Mouse (Mus musculus): ENCODE measurements at regions not wholly inside any gene's neighbourhood (a gene's known extent, or its start where the extent isn't known, plus 50 kb on each side); places are given as distances from the start of the nearest gene placed in this dataset.

GRCm38 (mm10) chr4:87501791-87502190 lies 271.5 kb upstream of the Slc24a2 start:
- no peaks in the 10 kb centered on the region for H3K36me3 ChIP-seq
- no peaks in the 10 kb centered on the region for H3K9me3 ChIP-seq (replicated peaks)
- H3K27me3 ChIP-seq (ENCODE audit: low read depth, poor library complexity, severe bottlenecking): no peaks in the 10 kb centered on the region
- H3K4me3 ChIP-seq: no peak overlapping the region
- no peak overlapping the region for H3K27ac ChIP-seq
- no peak for DNase-seq (ENCODE audit: low spot score)
- WGBS: 96% methylated on average over 4 of the region's 4 CpGs
- no peaks in the 10 kb centered on the region for H3K4me1 ChIP-seq

- WGBS: 72% methylated on average over 2 of the region's 2 CpGs
These were observed 270.2 kb upstream of the Slc24a2 start for GRCm38 (mm10) chr4:87500441-87500840.

GRCm38 (mm10) chr4:87487798-87488197 lies 257.5 kb upstream of the Slc24a2 start:
- no peaks in the 10 kb centered on the region for H3K9me3 ChIP-seq (replicated peaks)
- no peak for DNase-seq (ENCODE audit: low spot score)
- H3K4me3 ChIP-seq: no peak overlapping the region
- 93% methylated on average over 3 of the region's 3 CpGs for WGBS
- no peaks in the 10 kb centered on the region for H3K4me1 ChIP-seq
- no peaks in the 10 kb centered on the region for H3K36me3 ChIP-seq
- H3K27ac ChIP-seq: no peak overlapping the region
- H3K27me3 ChIP-seq (ENCODE audit: low read depth, poor library complexity, severe bottlenecking): no peaks in the 10 kb centered on the region

More at GRCm38 (mm10) chr4:87500441-87500840, 270.2 kb upstream of the Slc24a2 start:
- Histone ChIP-seq H3K27me3 (ENCODE audit: low read depth, poor library complexity, severe bottlenecking) (no peaks in the 10 kb centered on the region), H3K4me3 (no peak overlapping the region), H3K36me3 (no peaks in the 10 kb centered on the region), H3K9me3 (replicated peaks) (no peaks in the 10 kb centered on the region), H3K4me1 (no peaks in the 10 kb centered on the region), H3K27ac (no peak overlapping the region)
- DNase-seq (ENCODE audit: low spot score): no peak

GRCm38 (mm10) chr4:87475537-87475936 lies 245.3 kb upstream of the Slc24a2 start:
- 0 out of 2 replicates have a peak, but pooled peaks cover 3% of the 10 kb centered on the region for H3K4me1 ChIP-seq
- no peaks in the 10 kb centered on the region for H3K36me3 ChIP-seq
- H3K27me3 ChIP-seq (ENCODE audit: low read depth, poor library complexity, severe bottlenecking): no peaks in the 10 kb centered on the region
- WGBS: 92% methylated on average over 1 of the region's 1 CpGs
- H3K27ac ChIP-seq: no peak overlapping the region
- H3K4me3 ChIP-seq: no peak overlapping the region
- H3K9me3 ChIP-seq (replicated peaks): no peaks in the 10 kb centered on the region
- no peak for DNase-seq (ENCODE audit: low spot score)

- Histone ChIP-seq H3K4me3 (no peak overlapping the region), H3K9me3 (replicated peaks) (no peaks in the 10 kb centered on the region), H3K4me1 (0 out of 2 replicates have a peak, but pooled peaks cover 3% of the 10 kb centered on the region), H3K27me3 (ENCODE audit: low read depth, poor library complexity, severe bottlenecking) (no peaks in the 10 kb centered on the region), H3K36me3 (no peaks in the 10 kb centered on the region), H3K27ac (no peak overlapping the region)
- no peak for DNase-seq (ENCODE audit: low spot score)
- 89% methylated on average over 16 of the region's 16 CpGs for WGBS
These were observed 243.2 kb upstream of the Slc24a2 start for GRCm38 (mm10) chr4:87473331-87474039.

- H3K4me3 ChIP-seq: no peak overlapping the region
- WGBS: 84% methylated on average over 1 of the region's 1 CpGs
- H3K27me3 ChIP-seq (ENCODE audit: low read depth, poor library complexity, severe bottlenecking): no peaks in the 10 kb centered on the region
- no peaks in the 10 kb centered on the region for H3K9me3 ChIP-seq (replicated peaks)
- no peaks in the 10 kb centered on the region for H3K36me3 ChIP-seq
- H3K4me1 ChIP-seq: 0 out of 2 replicates have a peak, but pooled peaks cover 3% of the 10 kb centered on the region
- DNase-seq (ENCODE audit: low spot score): no peak
- H3K27ac ChIP-seq: no peak overlapping the region
These were observed 242.5 kb upstream of the Slc24a2 start for GRCm38 (mm10) chr4:87472787-87473186.

- 0 out of 2 replicates have a peak, but pooled peaks cover 3% of the 10 kb centered on the region for H3K4me1 ChIP-seq
- no peak for DNase-seq (ENCODE audit: low spot score)
- no peaks in the 10 kb centered on the region for H3K36me3 ChIP-seq
- H3K4me3 ChIP-seq: no peak overlapping the region
- H3K27me3 ChIP-seq (ENCODE audit: low read depth, poor library complexity, severe bottlenecking): no peaks in the 10 kb centered on the region
- 73% methylated on average over 5 of the region's 5 CpGs for WGBS
- no peaks in the 10 kb centered on the region for H3K9me3 ChIP-seq (replicated peaks)
- no peak overlapping the region for H3K27ac ChIP-seq
These were observed 241.1 kb upstream of the Slc24a2 start for GRCm38 (mm10) chr4:87471385-87471784.

- no peaks in the 10 kb centered on the region for H3K36me3 ChIP-seq
- H3K4me1 ChIP-seq: 0 out of 2 replicates have a peak, but pooled peaks cover 3% of the 10 kb centered on the region
- H3K4me3 ChIP-seq: no peak overlapping the region
- no peak overlapping the region for H3K27ac ChIP-seq
- H3K27me3 ChIP-seq (ENCODE audit: low read depth, poor library complexity, severe bottlenecking): no peaks in the 10 kb centered on the region
- no peak for DNase-seq (ENCODE audit: low spot score)
- no peaks in the 10 kb centered on the region for H3K9me3 ChIP-seq (replicated peaks)
These were observed 237.3 kb upstream of the Slc24a2 start for GRCm38 (mm10) chr4:87467600-87467999.

- Histone ChIP-seq H3K36me3 (no peaks in the 10 kb centered on the region), H3K4me3 (no peak overlapping the region)
- 90% methylated on average over 8 of the region's 8 CpGs for WGBS
These were observed 236.7 kb upstream of the Slc24a2 start for GRCm38 (mm10) chr4:87467018-87467417.

GRCm38 (mm10) chr4:87461181-87461912 lies 231.1 kb upstream of the Slc24a2 start:
- no peak overlapping the region for H3K27ac ChIP-seq
- H3K4me1 ChIP-seq: no peaks in the 10 kb centered on the region
- no peaks in the 10 kb centered on the region for H3K9me3 ChIP-seq (replicated peaks)
- H3K4me3 ChIP-seq: no peak overlapping the region
- H3K27me3 ChIP-seq (ENCODE audit: low read depth, poor library complexity, severe bottlenecking): no peaks in the 10 kb centered on the region
- 89% methylated on average over 7 of the region's 7 CpGs for WGBS
- no peak for DNase-seq (ENCODE audit: low spot score)
- no peaks in the 10 kb centered on the region for H3K36me3 ChIP-seq

More at GRCm38 (mm10) chr4:87467018-87467417, 236.7 kb upstream of the Slc24a2 start:
- Histone ChIP-seq H3K27ac (no peak overlapping the region), H3K4me1 (0 out of 2 replicates have a peak, but pooled peaks cover 3% of the 10 kb centered on the region), H3K27me3 (ENCODE audit: low read depth, poor library complexity, severe bottlenecking) (no peaks in the 10 kb centered on the region), H3K9me3 (replicated peaks) (no peaks in the 10 kb centered on the region)
- DNase-seq (ENCODE audit: low spot score): no peak

GRCm38 (mm10) chr4:87455863-87456578 lies 225.7 kb upstream of the Slc24a2 start:
- Histone ChIP-seq H3K36me3 (no peaks in the 10 kb centered on the region), H3K27ac (no peak overlapping the region), H3K4me1 (peaks cover 5% of the 10 kb centered on the region), H3K27me3 (ENCODE audit: low read depth, poor library complexity, severe bottlenecking) (no peaks in the 10 kb centered on the region), H3K9me3 (replicated peaks) (no peaks in the 10 kb centered on the region), H3K4me3 (no peak overlapping the region)
- no peak for DNase-seq (ENCODE audit: low spot score)
- 84% methylated on average over 5 of the region's 5 CpGs for WGBS

GRCm38 (mm10) chr4:87452122-87452521 lies 221.8 kb upstream of the Slc24a2 start:
- H3K36me3 ChIP-seq: no peaks in the 10 kb centered on the region
- no peak overlapping the region for H3K27ac ChIP-seq
- no peak overlapping the region for H3K4me3 ChIP-seq
- H3K9me3 ChIP-seq (replicated peaks): no peaks in the 10 kb centered on the region
- WGBS: 82% methylated on average over 2 of the region's 2 CpGs
- H3K4me1 ChIP-seq: peaks cover 20% of the 10 kb centered on the region
- no peaks in the 10 kb centered on the region for H3K27me3 ChIP-seq (ENCODE audit: low read depth, poor library complexity, severe bottlenecking)
- no peak for DNase-seq (ENCODE audit: low spot score)

GRCm38 (mm10) chr4:87451251-87451650 lies 221.0 kb upstream of the Slc24a2 start:
- DNase-seq (ENCODE audit: low spot score): no peak
- Histone ChIP-seq H3K4me3 (no peak overlapping the region), H3K27me3 (ENCODE audit: low read depth, poor library complexity, severe bottlenecking) (no peaks in the 10 kb centered on the region), H3K27ac (no peak overlapping the region; the same call in 1 of the 2 replicates), H3K4me1 (peaks cover 20% of the 10 kb centered on the region), H3K9me3 (replicated peaks) (no peaks in the 10 kb centered on the region), H3K36me3 (no peaks in the 10 kb centered on the region)
- WGBS: 11% methylated on average over 5 of the region's 5 CpGs
